Mouse (Mus musculus): ENCODE results near the gene Irx6. TPM values are rescaled to one million over a fixed set of nuclear protein-coding genes. Genes with fewer than 3 reads are reported as not detected.
A peak's percentile ranks its signal among the peaks of the same experiment; 100 is the strongest.

Irx6 gene
- not detected for total RNA-seq (2022)

DNA sequence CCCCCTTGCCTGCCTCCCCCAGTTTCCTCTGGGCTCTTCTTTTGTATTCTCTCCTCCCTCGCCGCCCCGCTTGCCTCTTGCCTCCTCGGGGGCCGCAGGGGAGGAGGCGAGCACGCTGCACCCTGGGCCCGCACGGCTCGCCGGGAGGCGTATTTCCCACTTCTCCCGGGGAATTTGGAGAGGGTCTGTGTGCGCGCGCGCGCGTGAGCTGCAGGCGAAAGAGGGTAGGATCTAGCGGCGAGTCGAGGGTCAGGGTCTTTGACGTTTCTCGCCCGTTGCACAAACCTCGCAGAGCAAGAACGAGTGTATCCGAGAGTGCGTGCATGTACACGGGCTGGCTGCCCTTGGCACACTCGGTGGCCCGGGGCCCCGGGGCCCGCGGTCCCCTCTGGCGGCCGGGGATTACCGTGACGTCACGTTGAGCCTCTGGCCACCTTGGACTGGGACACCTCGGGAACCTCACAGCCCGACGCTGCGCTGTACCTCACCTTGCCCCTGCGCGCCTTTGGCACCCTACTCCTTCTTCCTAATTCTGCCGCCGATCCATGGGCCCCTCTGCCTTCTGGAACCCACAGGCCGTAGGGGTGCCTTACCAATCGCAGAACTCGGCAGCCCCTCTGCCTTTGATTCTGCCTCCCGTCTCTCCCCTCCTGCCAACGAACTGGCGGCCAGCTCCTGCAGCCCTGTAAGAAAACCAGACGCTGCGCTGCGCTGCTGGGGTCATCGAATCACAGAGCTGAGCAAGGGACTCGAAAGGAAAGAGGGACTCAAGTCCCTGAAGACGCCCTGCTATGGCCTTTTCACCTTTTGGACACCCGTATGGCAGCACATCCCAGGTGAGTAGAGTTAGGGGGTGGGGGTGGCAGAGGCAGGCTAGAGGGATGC is at the start of gene Irx6:
Gene Irx6, plus strand, starts transcription at position 45 of the 885 bp plus-strand sequence.
- DNase-seq (ENCODE audit: low spot score in 2 of 2), result no peak

DNA sequence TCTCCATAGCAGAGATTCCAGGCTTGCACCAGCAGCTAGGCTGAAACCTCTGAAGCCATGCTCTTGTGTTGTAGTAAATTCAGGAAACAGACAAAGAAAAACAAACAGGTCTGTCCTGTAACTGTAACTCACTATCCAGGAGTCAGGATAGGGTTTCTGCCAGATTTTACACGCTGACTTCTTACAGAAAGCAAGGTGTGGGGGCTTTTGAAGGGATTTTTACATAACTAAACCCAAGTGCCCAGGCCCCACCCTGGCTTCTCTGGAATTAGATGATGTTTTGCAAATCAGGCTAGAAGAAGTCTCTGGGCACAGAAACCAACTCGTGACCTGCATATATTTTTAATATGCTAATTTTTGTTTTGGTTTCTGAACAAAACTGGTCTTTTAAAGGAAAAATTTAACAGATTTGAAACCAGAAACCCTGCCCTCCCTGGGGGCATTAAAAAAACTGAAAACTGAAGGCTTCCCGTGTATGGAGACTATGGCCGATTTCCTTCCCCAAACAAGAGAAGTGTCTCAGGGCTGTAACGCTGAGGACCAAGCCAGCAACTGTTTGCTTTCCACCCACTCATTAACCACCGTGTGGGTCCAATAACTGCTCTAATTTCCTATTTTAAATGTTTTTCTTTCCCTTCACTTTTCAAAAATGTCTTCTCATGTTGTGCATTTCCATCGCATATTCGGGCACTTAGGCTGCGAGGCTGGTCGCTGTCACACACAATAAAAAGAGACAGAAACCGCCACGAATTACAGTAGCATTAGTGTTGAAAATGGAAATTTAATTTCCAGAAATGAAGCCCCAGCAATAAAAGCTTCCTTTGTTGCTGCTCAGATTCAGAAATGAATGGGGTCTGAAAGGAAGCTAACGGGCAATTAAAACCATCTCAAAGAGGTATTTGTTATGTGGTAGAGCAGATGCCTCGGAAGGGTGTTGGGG is 45.1 kb upstream of the Irx6 start:
- no peak for DNase-seq (ENCODE audit: low spot score in 2 of 2)

DNA sequence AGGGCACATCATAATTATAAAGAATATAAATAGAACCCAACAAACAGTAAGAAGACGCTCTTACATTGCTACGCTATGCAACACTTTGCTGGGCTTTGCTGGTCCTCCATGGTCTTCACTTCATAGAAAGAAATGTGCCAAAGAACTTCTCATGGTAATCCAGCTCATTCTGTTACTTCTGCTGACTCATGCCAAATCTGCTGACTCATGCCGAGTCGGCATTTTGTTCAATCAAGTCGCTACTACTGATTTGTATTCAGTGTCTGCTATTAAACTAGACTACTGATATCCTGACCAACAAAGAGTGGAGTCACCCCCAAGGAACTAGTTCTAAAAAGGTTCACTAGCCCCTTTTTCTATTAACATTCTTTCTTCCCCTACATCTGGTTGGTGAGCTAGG is 40.9 kb upstream of the Irx6 start:
- DNase-seq (ENCODE audit: low spot score in 2 of 2), result no peak

DNA sequence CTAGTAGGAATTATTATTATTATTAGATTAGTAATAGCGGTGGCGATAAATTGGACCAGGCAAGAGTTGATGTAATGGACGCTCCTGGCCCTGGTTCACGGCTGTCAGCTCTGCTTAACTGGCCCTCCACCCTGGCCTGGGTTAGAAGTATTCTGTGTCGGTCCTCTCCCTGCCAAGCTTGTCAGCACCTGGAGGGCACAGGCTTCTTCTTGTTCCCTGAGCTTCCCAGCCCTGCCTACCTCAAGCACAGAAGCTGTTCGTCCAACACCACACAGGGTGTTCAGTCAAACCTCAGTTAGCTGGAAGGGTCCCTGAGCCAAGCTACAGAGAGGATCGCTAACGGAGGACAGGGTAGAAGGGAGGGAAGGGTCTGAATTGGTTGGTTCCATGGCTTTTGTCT is 33.3 kb upstream of the Irx6 start:
- no peak for DNase-seq (ENCODE audit: low spot score in 2 of 2)

DNA sequence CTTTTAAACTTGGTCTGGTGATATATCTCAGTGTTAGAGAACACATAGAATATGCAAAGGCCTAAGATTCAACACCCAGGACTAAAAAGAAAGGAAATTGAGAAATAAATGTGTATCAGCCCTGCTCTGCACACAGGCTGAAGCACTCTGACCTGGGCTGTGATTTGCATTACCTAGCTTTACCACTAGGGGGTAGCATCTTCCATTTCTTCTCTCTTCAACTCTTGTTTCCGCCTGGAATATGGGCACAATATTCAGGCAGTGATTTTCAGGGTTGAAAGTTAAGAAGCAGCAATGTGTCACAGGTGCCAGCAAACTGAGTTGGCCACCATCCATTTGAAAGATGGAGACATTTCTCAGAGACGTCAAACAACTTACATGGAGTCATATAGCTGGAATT is 27.5 kb upstream of the Irx6 start:
- DNase-seq (ENCODE audit: low spot score in 2 of 2), result no peak

DNA sequence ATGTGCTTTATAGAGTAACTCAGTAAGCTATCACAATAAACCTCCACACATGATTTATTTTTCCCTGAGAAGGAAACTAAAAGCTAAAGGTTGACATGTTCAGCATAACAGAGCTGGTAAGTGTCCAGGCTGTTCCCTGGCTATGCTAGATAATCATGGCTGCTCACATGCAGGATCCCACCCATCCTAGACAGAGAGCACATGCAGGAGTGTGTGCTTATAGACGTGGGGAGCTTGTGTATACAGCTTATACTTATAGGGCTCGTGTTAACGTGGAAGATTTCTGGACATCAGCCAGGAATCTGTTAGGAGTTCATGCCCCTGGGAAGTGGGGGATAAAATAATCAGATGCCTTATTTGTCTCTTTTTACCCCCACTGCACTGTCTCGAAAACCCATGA is 9.9 kb upstream of the Irx6 start:
- no peak for DNase-seq (ENCODE audit: low spot score in 2 of 2)

DNA sequence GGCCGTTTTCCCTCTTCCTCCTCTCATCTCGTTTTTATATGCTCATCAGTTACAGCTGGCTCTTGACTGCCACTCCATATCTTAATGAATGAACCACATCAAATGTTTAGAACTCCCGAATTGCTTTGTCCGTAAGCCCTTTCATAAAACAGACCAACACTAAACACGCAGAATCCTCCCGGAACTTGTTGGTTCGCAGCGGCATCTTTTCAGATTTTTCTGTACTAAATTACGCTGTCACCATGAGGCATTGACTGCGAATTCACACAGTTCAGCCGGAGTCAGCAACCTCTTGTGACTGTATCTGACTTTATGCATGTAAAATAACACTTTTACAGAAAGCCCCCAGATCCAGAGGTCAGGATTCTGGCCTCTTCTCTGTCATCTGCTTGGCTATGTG is 3.9 kb upstream of the Irx6 start:
- no peak for DNase-seq (ENCODE audit: low spot score in 2 of 2)

DNA sequence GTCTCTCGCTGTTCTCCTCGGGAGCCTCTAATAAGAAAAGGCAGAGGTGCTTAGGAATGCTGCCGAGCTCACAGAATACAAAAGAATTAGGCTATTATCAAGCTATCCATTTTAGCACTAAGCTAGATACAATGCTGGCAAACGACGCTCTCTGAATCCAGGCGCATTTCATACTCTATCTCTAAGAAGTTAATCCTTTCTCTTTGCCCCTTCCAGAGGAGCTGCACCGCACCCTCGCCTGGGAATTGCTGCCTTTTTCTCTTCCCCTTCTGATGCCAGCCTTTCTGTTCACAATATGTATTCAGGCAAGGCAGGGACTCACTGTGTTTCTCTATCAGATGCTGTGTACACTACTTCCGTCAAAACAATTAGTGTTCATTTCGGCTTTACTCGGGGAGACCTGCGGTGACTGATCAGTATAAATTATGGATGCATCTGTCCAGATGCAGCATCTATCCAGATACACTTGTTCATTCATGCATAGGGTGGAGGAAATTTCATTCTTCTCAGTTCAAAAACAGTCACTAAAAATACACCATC is 3.4 kb upstream of the Irx6 start:
- no peak for DNase-seq (ENCODE audit: low spot score in 2 of 2)

DNA sequence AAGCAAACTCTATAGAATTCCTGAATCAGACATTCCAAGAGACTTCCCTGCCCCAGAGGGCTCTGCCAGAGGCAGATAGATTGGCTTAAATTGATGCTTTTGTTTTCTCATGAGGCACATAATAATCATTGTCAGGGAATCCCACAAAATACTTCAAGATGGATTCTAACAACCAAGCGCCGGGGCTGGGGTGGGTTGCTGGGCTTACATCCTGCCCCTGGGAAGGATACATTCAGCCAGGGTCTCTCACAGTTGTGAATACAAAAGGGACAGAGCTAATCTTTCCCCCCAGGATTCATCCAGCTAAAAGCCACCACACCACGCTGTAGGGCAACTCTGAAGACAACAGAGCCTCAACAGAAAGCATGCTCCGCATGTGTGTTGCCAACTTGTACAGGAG is 2.2 kb upstream of the Irx6 start:
- no peak for DNase-seq (ENCODE audit: low spot score in 2 of 2)

DNA sequence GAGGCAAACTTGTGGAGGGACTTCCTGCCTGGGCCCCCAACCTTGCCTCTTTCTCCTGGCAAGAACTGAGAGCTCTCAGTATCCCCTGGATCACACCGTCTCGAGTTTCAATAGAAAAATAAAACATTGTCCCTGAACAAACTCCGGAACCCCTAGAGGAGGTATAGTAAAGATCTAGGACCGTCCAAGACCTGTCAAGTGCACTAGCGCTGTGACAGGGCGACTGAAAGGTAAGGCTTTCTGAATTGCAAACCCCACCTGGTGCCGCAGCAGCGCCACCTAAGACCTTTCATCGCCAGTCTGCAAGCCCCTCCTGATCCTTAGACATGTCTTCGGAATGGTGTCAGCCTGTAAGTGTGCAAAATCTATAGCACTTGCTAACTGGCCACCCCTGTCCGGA is 987 bp upstream of the Irx6 start:
- no peak for DNase-seq (ENCODE audit: low spot score in 2 of 2)

DNA sequence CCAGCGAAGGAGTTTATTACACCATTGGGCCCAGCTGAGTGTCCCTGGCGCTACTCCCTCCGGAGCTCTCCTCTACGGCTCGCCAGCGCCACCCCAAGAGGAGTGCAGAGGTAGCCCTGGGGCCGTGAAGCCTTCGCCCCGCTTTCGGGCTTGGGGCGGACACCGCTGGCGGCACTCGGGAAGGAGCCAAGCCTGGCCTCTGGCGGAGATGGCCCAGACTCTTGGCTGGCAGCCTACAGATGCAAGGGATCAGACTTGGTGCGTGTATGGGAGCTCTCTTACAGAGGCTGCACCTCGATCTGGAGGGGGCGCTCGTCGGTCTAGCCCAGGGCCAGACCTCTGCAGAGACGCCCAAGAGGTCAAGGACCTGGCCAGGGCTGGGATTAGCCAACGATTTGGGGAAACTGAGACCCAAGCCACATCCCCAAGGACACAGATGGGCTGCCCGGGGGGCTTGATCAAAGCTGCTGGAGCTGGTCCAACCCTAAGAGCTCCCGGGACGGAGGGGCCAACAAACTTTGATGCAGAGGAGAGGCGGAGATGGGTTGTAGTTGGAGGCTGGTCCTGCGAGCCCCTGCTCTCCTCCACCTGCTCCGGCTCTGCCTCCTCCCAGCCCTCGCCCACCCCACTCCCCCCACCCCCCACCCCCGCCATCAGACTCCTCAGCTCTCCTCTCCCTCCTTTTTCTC is 389 bp upstream of the Irx6 start:
- peak in 1 of 2 experiments; percentile 13 for DNase-seq (ENCODE audit: low spot score in 2 of 2)

DNA sequence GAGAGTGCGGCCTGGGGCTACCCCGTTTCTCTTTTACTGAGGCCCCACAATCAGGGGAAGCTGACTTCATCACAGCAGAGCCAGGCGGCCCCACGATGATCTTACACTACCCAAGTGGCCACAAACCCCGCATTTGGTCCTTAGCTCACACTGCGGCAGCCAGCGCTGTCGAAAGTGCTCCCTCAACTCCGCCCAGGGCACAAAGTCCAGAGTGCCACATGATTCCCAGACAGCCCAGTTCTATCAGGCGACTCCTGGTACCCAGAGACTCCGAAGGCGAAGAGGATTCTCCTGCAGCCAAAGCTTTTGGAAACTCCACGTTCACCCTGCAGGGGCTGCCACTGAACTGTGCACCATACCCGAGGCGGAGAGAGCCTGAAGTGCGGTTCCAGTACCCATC is 4.3 kb downstream of the Irx6 start:
- DNase-seq (ENCODE audit: low spot score in 2 of 2), result no peak

DNA sequence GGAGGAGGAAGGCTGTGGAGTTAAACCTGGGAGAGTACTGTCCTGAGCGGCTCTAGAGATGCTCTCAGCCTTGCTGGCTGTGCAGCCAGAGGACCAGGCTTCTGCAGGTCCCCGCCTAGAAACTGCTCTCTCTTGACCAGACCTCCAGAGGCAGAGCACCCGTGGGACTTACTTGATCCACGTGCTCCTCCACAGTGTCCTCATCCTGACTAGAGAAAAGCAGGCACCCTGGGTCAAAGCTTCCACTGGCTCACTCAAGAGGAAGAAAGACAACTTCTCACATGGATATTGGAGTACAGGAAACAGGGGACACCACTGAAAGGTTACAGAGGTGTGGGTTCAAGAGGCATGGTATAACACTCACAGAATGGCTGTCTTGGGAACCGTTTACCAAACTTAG is 23.3 kb downstream of the Irx6 start:
- DNase-seq (ENCODE audit: low spot score in 2 of 2), result no peak

DNA sequence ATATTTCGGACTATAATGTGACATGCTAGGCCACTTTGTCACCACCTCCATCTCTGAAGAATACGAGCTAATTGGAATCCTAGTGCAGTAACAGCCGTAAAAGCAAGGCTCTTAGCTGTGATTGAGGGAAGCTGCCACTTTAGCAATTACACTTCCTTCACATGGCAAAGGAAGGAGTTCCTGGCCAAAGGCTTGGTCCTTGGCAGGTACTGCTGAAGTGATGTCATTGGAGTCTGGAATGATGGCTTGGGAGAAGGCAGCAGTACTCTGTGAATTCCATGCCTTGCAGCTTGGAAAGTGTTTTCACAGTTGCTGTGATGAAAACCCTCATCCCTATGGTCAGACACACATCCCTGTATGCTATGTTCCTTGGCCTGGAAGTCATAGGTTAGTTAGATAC is 24.3 kb downstream of the Irx6 start:
- no peak for DNase-seq (ENCODE audit: low spot score in 2 of 2)

DNA sequence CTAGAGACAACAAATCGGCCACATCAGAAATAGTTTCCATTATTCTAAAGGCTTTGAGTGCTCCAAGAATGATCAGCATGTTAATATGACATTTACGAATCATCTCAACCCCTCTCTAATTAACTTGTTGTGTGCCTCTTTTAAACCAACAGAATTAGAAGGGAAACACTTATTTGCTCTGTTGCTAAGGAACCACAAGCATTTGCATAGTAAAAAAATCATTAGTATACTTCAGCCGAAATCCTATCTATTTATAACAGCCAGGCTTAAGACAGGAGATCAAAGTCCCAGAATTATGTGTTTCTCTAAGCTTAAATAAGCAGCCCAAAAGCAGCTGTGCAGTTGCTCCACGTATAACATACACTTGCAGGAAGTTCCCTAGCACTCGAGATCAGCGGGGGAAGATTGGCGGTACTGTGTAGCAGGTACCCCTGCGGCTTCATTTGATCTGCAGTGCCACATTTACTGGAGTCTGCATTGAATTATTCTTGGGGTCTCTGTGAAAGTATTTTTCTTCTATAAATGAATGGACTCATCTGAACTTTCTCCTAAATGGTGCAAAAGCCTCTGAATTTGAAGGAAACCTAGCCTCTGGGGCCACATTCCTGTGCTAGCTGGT is 25.9 kb downstream of the Irx6 start:
- DNase-seq (ENCODE audit: low spot score in 2 of 2), result no peak

DNA sequence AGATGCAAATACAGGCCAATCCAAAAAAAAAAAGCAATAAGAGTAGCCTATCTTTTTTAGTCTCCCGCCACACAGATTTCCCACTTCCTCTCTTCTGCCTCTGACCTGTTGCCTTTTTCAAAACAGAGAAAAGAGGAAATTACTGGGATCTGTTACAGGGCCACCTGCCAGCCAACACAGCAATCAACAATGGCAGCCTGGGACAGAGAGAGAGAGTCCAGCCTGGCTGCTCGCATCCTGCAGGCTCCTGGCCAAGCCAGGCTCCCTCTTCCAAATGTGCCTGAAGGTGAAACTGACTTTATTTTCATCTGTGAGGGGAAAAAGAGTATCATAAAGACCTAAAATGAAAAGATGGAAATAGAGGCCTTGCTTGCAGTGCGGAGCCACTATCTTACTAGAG is 29.3 kb downstream of the Irx6 start:
- DNase-seq (ENCODE audit: low spot score in 2 of 2), result no peak

DNA sequence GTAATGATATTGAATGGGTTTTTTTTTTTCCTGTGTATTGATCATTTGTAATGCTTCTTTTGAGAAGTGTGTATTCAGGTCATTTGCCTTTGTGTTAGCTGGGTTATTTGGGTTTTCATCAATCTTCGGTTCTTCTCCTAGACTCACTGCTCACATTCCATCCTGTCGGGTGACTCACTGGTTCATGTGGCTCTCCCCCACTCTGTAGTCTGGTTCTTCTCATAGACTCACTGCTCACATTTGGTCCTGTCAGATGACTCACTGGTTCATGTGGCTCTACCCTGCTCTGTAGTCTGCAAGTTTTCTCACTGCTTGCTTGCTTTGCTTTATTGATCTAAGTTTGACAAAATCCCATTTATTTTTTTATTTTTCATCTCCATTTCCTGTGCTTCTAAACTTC is 32.2 kb downstream of the Irx6 start:
- DNase-seq (ENCODE audit: low spot score in 2 of 2), result no peak

DNA sequence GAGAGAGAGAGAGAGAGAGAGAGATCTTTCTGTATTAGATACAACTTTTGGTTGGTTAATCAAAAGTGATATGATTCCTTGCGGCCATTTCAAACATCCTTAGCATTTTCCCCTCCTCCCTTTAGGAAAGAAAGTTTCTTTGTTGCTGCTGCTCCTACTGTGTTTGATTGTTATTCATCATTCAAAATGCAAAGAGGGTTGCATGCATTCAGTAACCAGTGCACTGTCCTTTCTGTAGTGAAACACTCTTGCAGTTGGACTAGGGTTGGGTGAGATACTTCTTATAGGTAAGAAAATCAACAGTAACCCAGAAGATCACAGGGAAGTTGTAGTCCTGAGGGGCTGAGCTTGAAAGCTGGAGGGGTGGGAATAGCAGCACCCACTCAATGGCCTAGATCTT is 39.2 kb downstream of the Irx6 start:
- no peak for DNase-seq (ENCODE audit: low spot score in 2 of 2)

DNA sequence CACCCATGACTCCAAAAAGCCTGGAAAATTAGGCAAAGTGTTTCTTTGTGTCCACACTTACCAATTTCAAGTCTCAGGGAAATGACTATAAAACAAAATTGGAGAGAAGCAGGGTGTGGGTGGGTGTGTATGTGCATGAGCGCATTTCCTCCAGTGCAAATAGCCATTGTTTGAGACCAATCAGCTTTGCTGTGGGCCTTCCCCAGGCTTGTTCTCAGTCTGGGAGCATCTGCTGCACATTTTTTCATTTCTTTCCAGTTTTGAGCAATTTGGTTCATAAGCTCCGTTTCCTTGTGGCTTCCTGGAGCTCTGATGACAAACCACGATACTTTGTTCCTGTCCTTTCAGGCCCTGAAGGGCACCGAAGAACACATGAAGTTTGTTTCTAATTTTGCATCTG is 43.3 kb downstream of the Irx6 start:
- DNase-seq (ENCODE audit: low spot score in 2 of 2), result no peak

DNA sequence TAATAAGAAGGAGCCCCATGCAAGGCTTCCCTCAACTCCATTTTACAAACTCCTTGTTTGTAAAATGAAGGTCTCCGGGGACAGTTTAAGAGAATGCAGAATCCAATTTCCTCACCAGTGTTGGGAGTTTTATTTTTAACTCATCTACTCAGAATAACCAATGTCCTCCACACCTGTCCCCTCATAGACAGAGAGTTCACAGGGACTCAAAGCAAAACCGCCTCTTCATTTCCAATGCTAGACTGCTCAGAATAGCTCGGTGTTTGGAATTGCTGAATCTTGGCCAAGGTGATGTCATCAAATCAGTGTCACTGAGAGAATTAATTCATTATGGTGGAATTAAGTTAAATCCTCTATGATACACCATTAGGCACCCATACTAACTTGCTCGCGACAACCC is 44.0 kb downstream of the Irx6 start:
- DNase-seq (ENCODE audit: low spot score in 2 of 2), result no peak

DNA sequence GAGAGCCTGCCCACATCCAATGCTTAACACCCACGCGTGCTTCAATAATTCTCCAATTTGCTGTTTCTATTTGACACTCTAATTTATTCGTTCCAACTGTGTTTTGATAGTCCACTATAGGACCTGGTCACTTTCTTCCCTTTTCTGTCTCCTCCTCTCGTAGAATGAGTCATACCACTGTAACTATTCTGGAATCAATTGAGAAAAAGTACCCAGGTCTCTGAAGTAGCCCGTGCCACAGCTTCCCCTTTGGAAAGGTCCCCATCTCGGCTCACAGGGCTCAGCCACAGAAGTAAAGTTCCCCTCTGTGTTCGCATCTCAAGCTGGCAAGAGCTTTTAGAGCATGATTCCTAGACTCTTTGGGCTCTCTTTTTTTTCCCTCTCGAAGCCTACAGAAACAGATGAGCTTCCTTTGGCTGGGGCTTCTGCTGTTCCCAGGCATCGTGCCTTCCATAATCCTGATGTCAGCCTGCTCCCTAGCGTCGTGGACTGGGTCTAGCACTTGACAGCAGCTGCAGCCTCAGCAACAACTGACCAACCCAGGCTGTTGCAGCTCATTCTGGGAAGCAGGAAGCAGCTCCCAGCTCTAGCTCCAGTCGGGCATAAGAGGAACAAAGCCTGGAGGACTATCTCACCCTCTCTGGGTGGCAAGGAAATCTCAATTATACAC is 47.3 kb downstream of the Irx6 start:
- DNase-seq (ENCODE audit: low spot score in 2 of 2), result no peak
